In genomic region chr6:146660591-146660990, GRCm38 (mm10) we compare ENCODE assay signal across 10 mouse cellular contexts. TPM values are rescaled to one million over a fixed set of nuclear protein-coding genes. Genes with fewer than 3 reads are reported as not detected.
DNase-seq lines count a peak whose midpoint lies in the region; ATAC-seq and TF ChIP-seq lines count a peak whose summit lies in the region.
"Had no signal": no experiment of that assay in that cellular context is flagged by ENCODE, and none has a peak within 500 bp of the region (broad histone marks: within the 10 kb centered on the region; RNA-seq: fewer than 3 reads in every experiment).

No protein-coding gene starts in this region.

- H3K27ac ChIP-seq in hindbrain, embryonic 11.5 days (ENCODE audit: low read depth, low read length), result no peak overlapping the region
- no peak overlapping the region for H3K27ac ChIP-seq in hindbrain, embryonic 16.5 days (ENCODE audit: low read depth, low read length)
- H3K27ac ChIP-seq in midbrain, postnatal 0 days (ENCODE audit: low read depth, low read length), result no peak overlapping the region
- no peak overlapping the region for H3K27ac ChIP-seq in midbrain, embryonic 10.5 days (replicated peaks)
- H3K27ac ChIP-seq: embryonic facial prominence, embryonic 15.5 days; limb, embryonic 13.5 days had no signal

- DNase-seq in hindbrain, embryonic 11.5 days (ENCODE audit: low spot score), result peak; percentile 19
- peak; percentile 28 for DNase-seq in midbrain, postnatal 0 days (ENCODE audit: low spot score)
- DNase-seq in midbrain, embryonic 10.5 days (ENCODE audit: low spot score), result no peak
- peak; percentile 57 for DNase-seq in embryo, embryonic 11 days
- DNase-seq in retina, embryonic 14.5 days (ENCODE audit: low spot score), result peak; percentile 48
- DNase-seq in frontal cortex, postnatal 25 days (ENCODE audit: low spot score in 2 of 2), result no peak
- DNase-seq in spleen, postnatal 10 days (ENCODE audit: low spot score in 2 of 2), result no peak

- H3K36me3 ChIP-seq in hindbrain, embryonic 11.5 days (ENCODE audit: control insufficient read depth, insufficient read depth, low read length), result no peaks in the 10 kb centered on the region
- H3K36me3 ChIP-seq in hindbrain, embryonic 16.5 days (ENCODE audit: control insufficient read depth, insufficient read depth, low read length), result no peaks in the 10 kb centered on the region
- no peaks in the 10 kb centered on the region for H3K36me3 ChIP-seq in midbrain, postnatal 0 days (ENCODE audit: insufficient read depth, low read length)
- no peaks in the 10 kb centered on the region for H3K36me3 ChIP-seq in midbrain, embryonic 10.5 days
- H3K36me3 ChIP-seq: embryonic facial prominence, embryonic 15.5 days; limb, embryonic 13.5 days had no signal

- H3K9ac ChIP-seq in hindbrain, embryonic 11.5 days (ENCODE audit: low read depth, low read length), result no peak overlapping the region
- H3K9ac ChIP-seq in hindbrain, embryonic 16.5 days (ENCODE audit: low read depth, low read length), result no peak overlapping the region
- H3K9ac ChIP-seq in midbrain, postnatal 0 days (replicated peaks; ENCODE audit: low read length, poor library complexity, severe bottlenecking), result no peak overlapping the region
- H3K9ac ChIP-seq: embryonic facial prominence, embryonic 15.5 days; limb, embryonic 13.5 days had no signal

- H3K9me3 ChIP-seq in hindbrain, embryonic 11.5 days (ENCODE audit: control insufficient read depth, low read length), result no peaks in the 10 kb centered on the region
- no peaks in the 10 kb centered on the region for H3K9me3 ChIP-seq in hindbrain, embryonic 16.5 days (ENCODE audit: control insufficient read depth, low read length)
- H3K9me3 ChIP-seq in midbrain, postnatal 0 days (ENCODE audit: low read length), result no peaks in the 10 kb centered on the region
- no peaks in the 10 kb centered on the region for H3K9me3 ChIP-seq in midbrain, embryonic 10.5 days (replicated peaks)
- H3K9me3 ChIP-seq: embryonic facial prominence, embryonic 15.5 days; limb, embryonic 13.5 days had no signal

- no peaks in the 10 kb centered on the region for H3K4me1 ChIP-seq in hindbrain, embryonic 11.5 days (replicated peaks; ENCODE audit: control insufficient read depth, insufficient read depth, low read length)
- H3K4me1 ChIP-seq in hindbrain, embryonic 16.5 days (ENCODE audit: control insufficient read depth, insufficient read depth, low read depth, low read length), result no peaks in the 10 kb centered on the region
- H3K4me1 ChIP-seq in midbrain, postnatal 0 days (ENCODE audit: insufficient read depth, low read length), result no peaks in the 10 kb centered on the region
- no peaks in the 10 kb centered on the region for H3K4me1 ChIP-seq in midbrain, embryonic 10.5 days
- H3K4me1 ChIP-seq: embryonic facial prominence, embryonic 15.5 days; limb, embryonic 13.5 days had no signal

- 78% methylated on average over 2 of the region's 2 CpGs for WGBS in hindbrain, embryonic 11.5 days
- 71% methylated on average over 2 of the region's 2 CpGs for WGBS in hindbrain, embryonic 16.5 days
- 70% methylated on average over 2 of the region's 2 CpGs for WGBS in midbrain, postnatal 0 days
- WGBS in midbrain, embryonic 10.5 days, result 80% methylated on average over 2 of the region's 2 CpGs

- H3K27me3 ChIP-seq in hindbrain, embryonic 11.5 days (ENCODE audit: control insufficient read depth, insufficient read depth, low read length), result no peaks in the 10 kb centered on the region
- no peaks in the 10 kb centered on the region for H3K27me3 ChIP-seq in hindbrain, embryonic 16.5 days (replicated peaks; ENCODE audit: control insufficient read depth, insufficient read depth, low read length)
- H3K27me3 ChIP-seq in midbrain, postnatal 0 days (ENCODE audit: insufficient read depth, low read length), result no peaks in the 10 kb centered on the region
- no peaks in the 10 kb centered on the region for H3K27me3 ChIP-seq in midbrain, embryonic 10.5 days (ENCODE audit: low read depth, poor library complexity, severe bottlenecking)
- H3K27me3 ChIP-seq: embryonic facial prominence, embryonic 15.5 days; limb, embryonic 13.5 days had no signal

- no peak overlapping the region for H3K4me2 ChIP-seq in hindbrain, embryonic 11.5 days (replicated peaks; ENCODE audit: low read depth, low read length)
- no peak overlapping the region for H3K4me2 ChIP-seq in hindbrain, embryonic 16.5 days (ENCODE audit: low read length)
- no peak overlapping the region for H3K4me2 ChIP-seq in midbrain, postnatal 0 days (ENCODE audit: low read depth, low read length, poor library complexity, severe bottlenecking)
- H3K4me2 ChIP-seq: embryonic facial prominence, embryonic 15.5 days; limb, embryonic 13.5 days had no signal

- H3K4me3 ChIP-seq in hindbrain, embryonic 11.5 days (ENCODE audit: low read depth, low read length), result no peak overlapping the region
- H3K4me3 ChIP-seq in hindbrain, embryonic 16.5 days (ENCODE audit: low read length), result no peak overlapping the region
- no peak overlapping the region for H3K4me3 ChIP-seq in midbrain, postnatal 0 days (ENCODE audit: low read depth, low read length)
- H3K4me3 ChIP-seq in midbrain, embryonic 10.5 days, result no peak overlapping the region
- H3K4me3 ChIP-seq: embryonic facial prominence, embryonic 15.5 days; limb, embryonic 13.5 days had no signal

- ATAC-seq in hindbrain, embryonic 11.5 days (ENCODE audit: low FRiP score), result no peak
- no peak for ATAC-seq in hindbrain, embryonic 16.5 days
- no peak for ATAC-seq in midbrain, postnatal 0 days (ENCODE audit: low FRiP score)

- TF ChIP-seq CTCF in midbrain, postnatal 0 days (IDR thresholded peaks at IDR 0.05), result peak; percentile 65

RNA-seq across cellular contexts. Expression of gene Tm7sf3, which starts 18.0 kb away (rescaled TPM):
- polyA plus RNA-seq in hindbrain, embryonic 11.5 days (2014; fragmentation: Nextera tagmentation; extraction: Ambion mirVana), result 25.8 and 27.8 TPM in 2 replicates
- 33.4 and 35.5 TPM in 2 replicates for polyA plus RNA-seq in hindbrain, embryonic 16.5 days (2015; fragmentation: Nextera tagmentation; extraction: Ambion mirVana)
- 44.3 and 49.8 TPM in 2 replicates for total RNA-seq in midbrain, postnatal 0 days (2014; rRNA removed)
- polyA plus RNA-seq in midbrain, postnatal 0 days (2015; fragmentation: Nextera tagmentation; extraction: Ambion mirVana), result 36.3 and 38.3 TPM in 2 replicates
- polyA plus RNA-seq in midbrain, embryonic 10.5 days (2016; fragmentation: Nextera tagmentation; extraction: Ambion mirVana), result 26.0 and 27.1 TPM in 2 replicates

RNA-seq across cellular contexts. Expression of gene Med21, which starts 18.2 kb away (rescaled TPM):
- 125 and 132 TPM in 2 replicates for polyA plus RNA-seq in hindbrain, embryonic 11.5 days (2014; fragmentation: Nextera tagmentation; extraction: Ambion mirVana)
- 111 and 117 TPM in 2 replicates for polyA plus RNA-seq in hindbrain, embryonic 16.5 days (2015; fragmentation: Nextera tagmentation; extraction: Ambion mirVana)
- 34.6 and 50.9 TPM in 2 replicates for total RNA-seq in midbrain, postnatal 0 days (2014; rRNA removed)
- 101 and 106 TPM in 2 replicates for polyA plus RNA-seq in midbrain, postnatal 0 days (2015; fragmentation: Nextera tagmentation; extraction: Ambion mirVana)
- polyA plus RNA-seq in midbrain, embryonic 10.5 days (2016; fragmentation: Nextera tagmentation; extraction: Ambion mirVana), result 132 and 135 TPM in 2 replicates

Comparison
In these comparisons a context has a peak if more than half of its experiments do, and no peak if none do; other contexts are left out.
1. DNase-seq: peak in hindbrain, embryonic 11.5 days (single experiment), midbrain, postnatal 0 days (single experiment), embryo, embryonic 11 days (single experiment) and retina, embryonic 14.5 days (single experiment); none in midbrain, embryonic 10.5 days (single experiment), frontal cortex, postnatal 25 days (0 of 2) and spleen, postnatal 10 days (0 of 2).